Mouse (Mus musculus) E14TG2a.4 (cell line): ENCODE results near the gene Satb1.

Source experiments
- H3K27me3 ChIP-seq: 2 replicates; pipeline ENCODE4 v1.6.1; 2014; ENCODE audit warnings: low read length, control low read depth; ENCODE audit not compliant: insufficient read depth
- H3K36me3 ChIP-seq: 2 replicates; pipeline ENCODE4 v1.6.1; 2014; ENCODE audit warnings: low read length, control low read depth; ENCODE audit not compliant: insufficient read depth
- H3K4me1 ChIP-seq: replicated peaks from 2 replicates; pipeline ENCODE4 v1.6.1; 2014; ENCODE audit warnings: low read depth, low read length, control low read depth
- H3K4me3 ChIP-seq: replicated peaks from 2 replicates; pipeline ENCODE4 v1.5.1; 2014; ENCODE audit warnings: mild to moderate bottlenecking, low read length
- H3K9me3 ChIP-seq: 2 replicates; pipeline ENCODE4 v1.6.1; 2014; ENCODE audit warnings: low read length, control low read depth
- CTCF ChIP-seq: conservative IDR thresholded peaks from 2 replicates; pipeline ENCODE4 v1.5.1; 2014; ENCODE audit warnings: low read length
- NANOG ChIP-seq: IDR thresholded peaks from 2 replicates; pipeline ENCODE4 v1.6.1; 2014; ENCODE audit warnings: borderline replicate concordance, low read length, mixed read lengths
- POU5F1 ChIP-seq: IDR thresholded peaks from 2 replicates; pipeline ENCODE4 v1.6.1; 2014; ENCODE audit warnings: low read length, borderline replicate concordance

The Satb1 gene

GRCm38 (mm10) chr17:51812261-51812941 lies 20.7 kb downstream of the Satb1 start:
- H3K4me3 ChIP-seq, result peak overlapping the region; percentile 85
- peaks cover 23% of the 10 kb centered on the region for H3K27me3 ChIP-seq
- TF ChIP-seq NANOG (no peak), POU5F1 (no peak), CTCF (no peak)
- no peaks in the 10 kb centered on the region for H3K36me3 ChIP-seq
- peaks cover 28% of the 10 kb centered on the region for H3K4me1 ChIP-seq
- no peaks in the 10 kb centered on the region for H3K9me3 ChIP-seq

GRCm38 (mm10) chr17:51811911-51812260 lies 21.2 kb downstream of the Satb1 start:
- peaks cover 28% of the 10 kb centered on the region for H3K4me1 ChIP-seq
- TF ChIP-seq NANOG (no peak), POU5F1 (no peak), CTCF (no peak)
- no peaks in the 10 kb centered on the region for H3K36me3 ChIP-seq
- H3K27me3 ChIP-seq, result peaks cover 23% of the 10 kb centered on the region
- H3K4me3 ChIP-seq, result peak overlapping the region; percentile 85
- H3K9me3 ChIP-seq, result no peaks in the 10 kb centered on the region

- TF ChIP-seq CTCF (no peak), NANOG (no peak), POU5F1 (no peak)
- Histone ChIP-seq H3K27me3 (peaks cover 23% of the 10 kb centered on the region), H3K4me1 (peaks cover 28% of the 10 kb centered on the region), H3K36me3 (no peaks in the 10 kb centered on the region), H3K9me3 (no peaks in the 10 kb centered on the region), H3K4me3 (no peak overlapping the region)
These were observed 21.8 kb downstream of the Satb1 start for GRCm38 (mm10) chr17:51811086-51811868.

- TF ChIP-seq NANOG, result no peak
- no peak for TF ChIP-seq POU5F1
- TF ChIP-seq CTCF, result no peak
- 0 out of 2 replicates have a peak, but pooled peaks cover 4% of the 10 kb centered on the region for H3K36me3 ChIP-seq
- H3K27me3 ChIP-seq, result peaks cover 10% of the 10 kb centered on the region
- H3K4me3 ChIP-seq, result no peak overlapping the region
- no peaks in the 10 kb centered on the region for H3K9me3 ChIP-seq
- peaks cover 20% of the 10 kb centered on the region for H3K4me1 ChIP-seq
These were observed 25.7 kb downstream of the Satb1 start for GRCm38 (mm10) chr17:51807429-51807828.

GRCm38 (mm10) chr17:51806124-51806960 lies 26.7 kb downstream of the Satb1 start:
- H3K4me1 ChIP-seq, result peaks cover 9% of the 10 kb centered on the region
- no peaks in the 10 kb centered on the region for H3K9me3 ChIP-seq
- peaks cover 4% of the 10 kb centered on the region; the same call in 1 of the 2 replicates for H3K27me3 ChIP-seq
- no peak overlapping the region for H3K4me3 ChIP-seq
- no peak for TF ChIP-seq CTCF
- 0 out of 2 replicates have a peak, but pooled peaks cover 4% of the 10 kb centered on the region for H3K36me3 ChIP-seq

GRCm38 (mm10) chr17:51800208-51800607 lies 32.9 kb downstream of the Satb1 start:
- TF ChIP-seq CTCF (no peak), NANOG (no peak), POU5F1 (no peak)
- no peaks in the 10 kb centered on the region for H3K27me3 ChIP-seq
- H3K36me3 ChIP-seq, result 0 out of 2 replicates have a peak, but pooled peaks cover 4% of the 10 kb centered on the region
- H3K4me3 ChIP-seq, result no peak overlapping the region
- no peaks in the 10 kb centered on the region for H3K4me1 ChIP-seq
- H3K9me3 ChIP-seq, result no peaks in the 10 kb centered on the region

GRCm38 (mm10) chr17:51796459-51796858 lies 36.6 kb downstream of the Satb1 start:
- no peaks in the 10 kb centered on the region for H3K36me3 ChIP-seq
- H3K9me3 ChIP-seq, result no peaks in the 10 kb centered on the region
- TF ChIP-seq CTCF (no peak), NANOG (no peak), POU5F1 (no peak)
- H3K4me1 ChIP-seq, result no peaks in the 10 kb centered on the region
- H3K27me3 ChIP-seq, result no peaks in the 10 kb centered on the region
- no peak overlapping the region for H3K4me3 ChIP-seq

- no peaks in the 10 kb centered on the region for H3K9me3 ChIP-seq
- H3K27me3 ChIP-seq, result no peaks in the 10 kb centered on the region
- H3K4me3 ChIP-seq, result no peak overlapping the region
- TF ChIP-seq POU5F1, result no peak
- no peak for TF ChIP-seq NANOG
- no peak for TF ChIP-seq CTCF
- peaks cover 7% of the 10 kb centered on the region for H3K4me1 ChIP-seq
- no peaks in the 10 kb centered on the region for H3K36me3 ChIP-seq
These were observed 41.9 kb downstream of the Satb1 start for GRCm38 (mm10) chr17:51791226-51791625.
